In the genomic region with DNA sequence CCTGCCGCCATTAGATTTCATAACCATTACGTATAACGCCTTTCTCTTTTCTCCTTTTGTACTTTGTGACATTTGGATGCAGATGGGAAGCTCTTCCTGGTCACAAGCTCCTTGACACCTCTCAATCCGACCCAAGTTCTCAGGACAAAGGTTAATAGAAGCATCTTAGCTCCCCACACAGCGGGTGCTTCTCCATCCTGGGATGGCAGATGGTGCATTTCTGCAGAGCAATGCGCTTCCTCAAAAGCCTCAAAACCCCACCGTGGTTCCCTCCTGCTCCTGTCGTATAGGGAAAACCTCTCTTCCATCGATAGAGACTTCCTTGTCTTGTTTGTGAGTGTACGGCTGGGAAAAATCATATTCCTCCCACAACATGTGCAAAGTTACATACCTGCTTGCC, we compare ENCODE assay signal across 8 mouse cellular contexts. TPM values are rescaled to one million over a fixed set of nuclear protein-coding genes. Genes with fewer than 3 reads are reported as not detected.
A peak's percentile ranks its signal among the peaks of the same experiment; 100 is the strongest.
DNase-seq lines count a peak whose midpoint lies in the region; ATAC-seq lines count a peak whose summit lies in the region.

No protein-coding gene starts in this region.

- H3K9ac ChIP-seq in heart, embryonic 15.5 days = no peak overlapping the region
- H3K9ac ChIP-seq in hindbrain, embryonic 14.5 days = no peak overlapping the region
- peak overlapping the region; percentile 62 for H3K9ac ChIP-seq in midbrain, embryonic 13.5 days (replicated peaks)

- peak overlapping the region; percentile 75 for H3K4me2 ChIP-seq in heart, embryonic 15.5 days
- peak overlapping the region; percentile 62 for H3K4me2 ChIP-seq in hindbrain, embryonic 14.5 days (replicated peaks)
- peak overlapping the region; percentile 73 for H3K4me2 ChIP-seq in midbrain, embryonic 13.5 days (replicated peaks)

- H3K4me1 ChIP-seq in heart, embryonic 15.5 days (replicated peaks) = peaks cover 38% of the 10 kb centered on the region
- peaks cover 18% of the 10 kb centered on the region for H3K4me1 ChIP-seq in hindbrain, embryonic 14.5 days (replicated peaks; ENCODE audit: control insufficient read depth, insufficient read depth, low read length)
- H3K4me1 ChIP-seq in midbrain, embryonic 13.5 days (replicated peaks) = peaks cover 33% of the 10 kb centered on the region

- DNase-seq in heart, adult 9 months (ENCODE audit: low spot score in 2 of 2) = no peak
- peak; percentile 42 for DNase-seq in brain, adult 2 months (ENCODE audit: low read depth, low spot score)
- DNase-seq in hindbrain, embryonic 14.5 days (ENCODE audit: low spot score) = no peak
- DNase-seq in frontal cortex, postnatal 36 days (ENCODE audit: low spot score in 2 of 2) = no peak
- DNase-seq in adrenal gland, postnatal 14 days = no peak
- no peak for DNase-seq in lung, postnatal 4 days

- H3K27ac ChIP-seq in heart, embryonic 15.5 days = no peak overlapping the region
- no peak overlapping the region for H3K27ac ChIP-seq in hindbrain, embryonic 14.5 days
- 0 out of 2 replicates have a peak overlapping the region, but pooled peaks have one; percentile 9 for H3K27ac ChIP-seq in midbrain, embryonic 13.5 days

- H3K27me3 ChIP-seq in heart, embryonic 15.5 days = no peaks in the 10 kb centered on the region
- H3K27me3 ChIP-seq in hindbrain, embryonic 14.5 days (ENCODE audit: control insufficient read depth, insufficient read depth, low read length) = no peaks in the 10 kb centered on the region
- no peaks in the 10 kb centered on the region for H3K27me3 ChIP-seq in midbrain, embryonic 13.5 days

- peak overlapping the region; percentile 87 for H3K4me3 ChIP-seq in heart, embryonic 15.5 days
- H3K4me3 ChIP-seq in hindbrain, embryonic 14.5 days (replicated peaks; ENCODE audit: low read length) = peak overlapping the region; percentile 89
- H3K4me3 ChIP-seq in midbrain, embryonic 13.5 days (replicated peaks) = peak overlapping the region; percentile 98

- H3K36me3 ChIP-seq in heart, embryonic 15.5 days = no peaks in the 10 kb centered on the region
- no peaks in the 10 kb centered on the region; the same call in none of the 2 replicates for H3K36me3 ChIP-seq in hindbrain, embryonic 14.5 days (replicated peaks; ENCODE audit: control insufficient read depth, insufficient read depth)
- peaks cover 4% of the 10 kb centered on the region for H3K36me3 ChIP-seq in midbrain, embryonic 13.5 days

- ATAC-seq in heart, embryonic 15.5 days (replicated peaks; ENCODE audit: insufficient number of reproducible peaks, insufficient read depth, low FRiP score, low read depth) = no peak
- no peak for ATAC-seq in hindbrain, embryonic 14.5 days (ENCODE audit: low FRiP score)
- ATAC-seq in midbrain, embryonic 13.5 days = no peak

- WGBS in heart, embryonic 15.5 days = 45% methylated on average over 10 of the region's 10 CpGs
- WGBS in hindbrain, embryonic 14.5 days = 19% methylated on average over 10 of the region's 10 CpGs
- 28% methylated on average over 10 of the region's 10 CpGs for WGBS in midbrain, embryonic 13.5 days

- H3K9me3 ChIP-seq in heart, embryonic 15.5 days (replicated peaks) = no peaks in the 10 kb centered on the region
- no peaks in the 10 kb centered on the region for H3K9me3 ChIP-seq in hindbrain, embryonic 14.5 days (ENCODE audit: control insufficient read depth, low read length)
- no peaks in the 10 kb centered on the region for H3K9me3 ChIP-seq in midbrain, embryonic 13.5 days

RNA-seq across cellular contexts. Expression of a gene that starts 1.8 kb away (rescaled TPM):
- polyA plus RNA-seq in heart, embryonic 15.5 days (2015; fragmentation: Nextera tagmentation; extraction: Ambion mirVana) = 74.9 and 92.1 TPM in 2 replicates
- 78.2 and 96.6 TPM in 2 replicates for polyA plus RNA-seq in hindbrain, embryonic 14.5 days (2014; fragmentation: Nextera tagmentation; extraction: Ambion mirVana)
- 134 and 147 TPM in 2 replicates for polyA plus RNA-seq in midbrain, embryonic 13.5 days (2015; fragmentation: Nextera tagmentation; extraction: Ambion mirVana)
- 25.3 and 29.9 TPM in 2 replicates for total RNA-seq in adrenal gland, postnatal 14 days (2021)

RNA-seq across cellular contexts. Expression of a gene that starts 1.9 kb away (rescaled TPM):
- 37.2 and 41.2 TPM in 2 replicates for polyA plus RNA-seq in heart, embryonic 15.5 days (2015; fragmentation: Nextera tagmentation; extraction: Ambion mirVana)
- polyA plus RNA-seq in hindbrain, embryonic 14.5 days (2014; fragmentation: Nextera tagmentation; extraction: Ambion mirVana) = 11.2 and 13.6 TPM in 2 replicates
- polyA plus RNA-seq in midbrain, embryonic 13.5 days (2015; fragmentation: Nextera tagmentation; extraction: Ambion mirVana) = 27.0 and 31.6 TPM in 2 replicates
- total RNA-seq in adrenal gland, postnatal 14 days (2021) = 4.9 and 5.9 TPM in 2 replicates

RNA-seq across cellular contexts. Expression of a gene that starts 50.0 kb away (rescaled TPM):
- 0.79 and 1.2 TPM in 2 replicates for polyA plus RNA-seq in heart, embryonic 15.5 days (2015; fragmentation: Nextera tagmentation; extraction: Ambion mirVana)
- 0.78 TPM in 1 of 2 replicates, not detected in the other for polyA plus RNA-seq in hindbrain, embryonic 14.5 days (2014; fragmentation: Nextera tagmentation; extraction: Ambion mirVana)
- polyA plus RNA-seq in midbrain, embryonic 13.5 days (2015; fragmentation: Nextera tagmentation; extraction: Ambion mirVana) = 1.2 and 2.2 TPM in 2 replicates
- total RNA-seq in adrenal gland, postnatal 14 days (2021) = 4.0 and 6.8 TPM in 2 replicates

RNA-seq across cellular contexts. Expression of a gene that starts 55.1 kb away (rescaled TPM):
- polyA plus RNA-seq in heart, embryonic 15.5 days (2015; fragmentation: Nextera tagmentation; extraction: Ambion mirVana) = 11.9 and 13.6 TPM in 2 replicates
- 18.5 and 19.3 TPM in 2 replicates for polyA plus RNA-seq in hindbrain, embryonic 14.5 days (2014; fragmentation: Nextera tagmentation; extraction: Ambion mirVana)
- polyA plus RNA-seq in midbrain, embryonic 13.5 days (2015; fragmentation: Nextera tagmentation; extraction: Ambion mirVana) = 19.7 and 21.2 TPM in 2 replicates
- 10.2 and 11.8 TPM in 2 replicates for total RNA-seq in adrenal gland, postnatal 14 days (2021)

RNA-seq across cellular contexts. Expression of a gene that starts 55.5 kb away (rescaled TPM):
- 17.5 and 19.8 TPM in 2 replicates for polyA plus RNA-seq in heart, embryonic 15.5 days (2015; fragmentation: Nextera tagmentation; extraction: Ambion mirVana)
- 28.8 and 30.9 TPM in 2 replicates for polyA plus RNA-seq in hindbrain, embryonic 14.5 days (2014; fragmentation: Nextera tagmentation; extraction: Ambion mirVana)
- polyA plus RNA-seq in midbrain, embryonic 13.5 days (2015; fragmentation: Nextera tagmentation; extraction: Ambion mirVana) = 25.9 and 27.7 TPM in 2 replicates
- total RNA-seq in adrenal gland, postnatal 14 days (2021) = 27.5 and 31.9 TPM in 2 replicates
